Mouse (Mus musculus) liver, postnatal 0 days (tissue): ENCODE results near the gene Nxpe3. TPM values are rescaled to one million over a fixed set of nuclear protein-coding genes. Genes with fewer than 3 reads are reported as not detected.

Source experiments
- ATAC-seq: fragments of 200-750 bp; cut with Nextera tagmentation; 2 replicates; pipeline ENCODE4 v1.8.0; 2017; ENCODE audit warnings: mild to moderate bottlenecking, moderate library complexity
- DNase-seq: peaks from one replicate; pipeline ENCODE4 v3.0.0-alpha.2; 2016
- H3K27ac ChIP-seq: fragments of 300-500 bp; sonication (generic); 2 replicates; pipeline ENCODE4 v1.5.1; 2014; ENCODE audit warnings: antibody characterized with exemption, moderate library complexity, mild to moderate bottlenecking, low read depth
- H3K27me3 ChIP-seq: fragments of 300-500 bp; sonication (generic); 2 replicates; pipeline ENCODE4 v1.6.1; 2014; ENCODE audit warnings: low read length, control low read depth, mixed read lengths; ENCODE audit not compliant: insufficient read depth
- H3K36me3 ChIP-seq: fragments of 300-500 bp; sonication (generic); replicated peaks from 2 replicates; pipeline ENCODE4 v1.6.1; 2014; ENCODE audit warnings: mild to moderate bottlenecking, control low read depth, low read length, moderate library complexity, mixed read lengths; ENCODE audit not compliant: insufficient read depth
- H3K4me1 ChIP-seq: fragments of 300-500 bp; sonication (generic); 2 replicates; pipeline ENCODE4 v1.6.1; 2014; ENCODE audit warnings: antibody characterized with exemption, mild to moderate bottlenecking, control low read depth; ENCODE audit not compliant: insufficient read depth
- H3K4me2 ChIP-seq: fragments of 300-500 bp; sonication (generic); 2 replicates; pipeline ENCODE4 v1.6.1; 2014; ENCODE audit warnings: low read depth, mild to moderate bottlenecking, low read length, moderate library complexity, mixed read lengths
- H3K4me3 ChIP-seq: fragments of 300-500 bp; sonication (generic); 2 replicates; pipeline ENCODE4 v1.5.1; 2014; ENCODE audit warnings: low read depth, low read length
- H3K9ac ChIP-seq: fragments of 300-500 bp; sonication (generic); replicated peaks from 2 replicates; pipeline ENCODE4 v1.6.1; 2014; ENCODE audit warnings: mild to moderate bottlenecking, moderate library complexity
- H3K9me3 ChIP-seq: fragments of 300-500 bp; sonication (generic); 2 replicates; pipeline ENCODE4 v1.6.1; 2016; ENCODE audit warnings: mild to moderate bottlenecking, control low read depth, low read length, mixed read lengths
- CTCF ChIP-seq: sonication (generic); IDR thresholded peaks from 2 replicates; pipeline ENCODE4 v1.5.1; 2016; ENCODE audit warnings: antibody characterized with exemption, low read depth
- EP300 ChIP-seq: IDR thresholded peaks from 2 replicates; pipeline ENCODE4 v1.6.1; 2016; ENCODE audit warnings: antibody characterized with exemption, low read depth, mild to moderate bottlenecking
- whole genome bisulfite sequencing: fragments of 180-500 bp; shearing (Covaris S2); extraction: QIAGEN DNeasy Blood & Tissue Kit; methylation state at CpG from one replicate; pipeline ENCODE4 v1.1.7; 2014; ENCODE audit not compliant: insufficient replicate concordance; 5-methylcytosine and 5-hydroxymethylcytosine counted together
- polyA plus RNA-seq: library from polyadenylated mRNA; unstranded; fragments of >200 nt; fragmentation: Nextera tagmentation; extraction: Ambion mirVana; gene quantifications from 2 replicates; pipeline ENCODE4 v1.2.1, GENCODE M21; 2015

Nxpe3 gene
- polyA plus RNA-seq, 1 experiment from 2014 or later = 0.22 TPM

DNA sequence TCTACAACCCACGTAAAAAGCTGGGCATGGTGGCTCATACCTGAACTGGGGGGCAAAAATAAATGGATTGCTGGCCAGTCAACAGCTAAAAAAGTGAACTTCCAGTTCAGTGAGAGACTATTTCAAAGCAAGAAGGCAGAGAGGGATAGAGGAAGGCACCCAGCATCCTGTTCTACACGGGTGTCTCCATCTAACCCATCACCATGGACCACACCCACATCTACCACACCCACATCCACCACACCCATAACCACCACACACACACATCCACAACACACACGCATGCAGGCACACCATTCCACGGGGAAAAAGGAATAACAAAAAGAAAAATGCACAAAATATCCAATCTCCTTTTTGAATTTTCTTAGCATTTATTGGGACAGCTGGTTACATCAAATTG, 28.9 kb upstream of the Nxpe3 start:
- Histone ChIP-seq H3K27ac (no peak overlapping the region), H3K4me2 (no peak overlapping the region), H3K9ac (no peak overlapping the region), H3K4me1 (no peaks in the 10 kb centered on the region), H3K4me3 (no peak overlapping the region), H3K27me3 (no peaks in the 10 kb centered on the region), H3K9me3 (no peaks in the 10 kb centered on the region), H3K36me3 (no peaks in the 10 kb centered on the region; the same call in none of the 2 replicates)
- DNase-seq = no peak
- no peak for ATAC-seq
- TF ChIP-seq EP300 (no peak), CTCF (no peak)
- WGBS = 72% methylated on average over 4 of the region's 4 CpGs

DNA sequence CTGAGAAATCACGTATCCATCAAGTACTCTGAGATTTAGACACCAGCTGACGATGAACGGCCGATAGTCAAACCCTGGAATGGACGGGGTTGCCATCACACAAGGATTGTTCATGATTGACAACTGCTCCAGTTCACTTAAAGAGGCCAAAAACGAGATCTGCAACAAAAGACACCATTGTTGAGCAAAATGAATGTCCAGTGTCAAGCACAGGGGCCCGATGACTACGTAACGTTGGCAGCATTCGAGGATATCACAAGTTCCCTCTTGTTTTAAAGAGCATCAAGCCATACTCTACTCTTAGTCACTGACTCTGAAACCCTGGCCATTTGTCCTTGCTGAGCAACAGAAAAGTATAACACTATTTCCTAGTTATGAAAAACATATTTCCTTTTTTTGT, 27.0 kb upstream of the Nxpe3 start:
- Histone ChIP-seq H3K9me3 (no peaks in the 10 kb centered on the region), H3K4me3 (no peak overlapping the region), H3K9ac (no peak overlapping the region), H3K27me3 (no peaks in the 10 kb centered on the region), H3K4me1 (no peaks in the 10 kb centered on the region), H3K27ac (no peak overlapping the region), H3K36me3 (no peaks in the 10 kb centered on the region; the same call in none of the 2 replicates), H3K4me2 (no peak overlapping the region)
- ATAC-seq (no peak), DNase-seq (no peak)
- TF ChIP-seq CTCF = no peak
- TF ChIP-seq EP300 = no peak
- WGBS = 80% methylated on average over 10 of the region's 10 CpGs

DNA sequence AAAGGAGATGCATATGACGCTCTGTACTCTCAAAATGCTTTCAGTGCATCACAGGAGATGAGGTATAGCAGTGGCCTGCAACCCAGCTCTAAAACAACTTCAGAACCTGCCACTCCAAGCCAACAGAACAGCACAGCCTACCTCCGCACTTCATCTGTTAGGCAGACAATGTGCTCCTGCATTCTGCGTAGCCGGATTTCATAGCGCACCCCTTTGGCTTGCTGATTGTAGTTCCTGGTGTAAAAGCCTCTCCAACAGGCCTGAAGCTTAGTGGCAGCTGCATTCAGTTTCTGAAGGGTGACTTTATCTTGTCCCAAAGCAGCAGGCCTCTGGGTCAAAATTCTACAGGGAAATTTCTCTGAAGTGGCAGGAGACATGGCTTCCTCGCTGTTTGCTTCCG, 19.6 kb upstream of the Nxpe3 start:
- no peak overlapping the region for H3K4me3 ChIP-seq
- DNase-seq (no peak), ATAC-seq (no peak)
- no peak overlapping the region for H3K4me2 ChIP-seq
- peaks cover 2% of the 10 kb centered on the region; the same call in 1 of the 2 replicates for H3K36me3 ChIP-seq
- H3K9me3 ChIP-seq = no peaks in the 10 kb centered on the region
- H3K4me1 ChIP-seq = no peaks in the 10 kb centered on the region
- no peak overlapping the region for H3K27ac ChIP-seq
- H3K9ac ChIP-seq = no peak overlapping the region
- 95% methylated on average over 7 of the region's 7 CpGs for WGBS
- H3K27me3 ChIP-seq = no peaks in the 10 kb centered on the region
- TF ChIP-seq CTCF (no peak), EP300 (no peak)

DNA sequence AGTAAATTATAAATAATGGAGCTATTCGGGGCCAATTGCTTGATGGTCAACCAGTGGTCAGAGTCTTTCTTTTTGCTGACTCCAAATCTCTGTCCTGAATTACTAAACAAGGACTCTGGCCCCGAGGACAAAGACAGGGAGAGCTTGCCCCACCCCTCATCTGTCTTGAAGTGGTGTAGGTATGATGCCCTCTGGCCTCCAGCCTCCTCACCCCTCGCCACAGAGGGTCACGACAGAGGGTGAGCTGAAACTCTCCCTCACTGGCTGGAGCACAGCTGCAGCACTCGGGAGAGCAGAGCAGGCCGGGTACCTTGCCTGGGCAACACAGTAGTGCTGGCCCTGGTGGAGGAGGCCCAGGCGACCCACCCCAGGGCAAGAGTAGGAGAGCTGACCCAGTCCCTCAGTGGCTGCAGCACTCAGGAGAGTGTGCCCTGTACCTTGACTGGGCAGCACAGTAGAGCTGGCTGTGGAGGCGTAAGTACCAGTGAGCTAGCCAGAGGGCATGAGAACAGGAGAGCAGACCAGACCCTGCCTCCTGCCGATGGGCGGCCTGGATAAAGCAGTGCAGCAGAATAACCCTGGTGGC, 15.2 kb upstream of the Nxpe3 start:
- Histone ChIP-seq H3K36me3 (peaks cover 5% of the 10 kb centered on the region), H3K4me3 (no peak overlapping the region), H3K4me2 (no peak overlapping the region), H3K27me3 (no peaks in the 10 kb centered on the region), H3K9ac (no peak overlapping the region), H3K27ac (no peak overlapping the region), H3K9me3 (no peaks in the 10 kb centered on the region), H3K4me1 (no peaks in the 10 kb centered on the region)
- no peak for TF ChIP-seq CTCF
- 86% methylated on average over 10 of the region's 10 CpGs for WGBS
- DNase-seq (no peak), ATAC-seq (no peak)

DNA sequence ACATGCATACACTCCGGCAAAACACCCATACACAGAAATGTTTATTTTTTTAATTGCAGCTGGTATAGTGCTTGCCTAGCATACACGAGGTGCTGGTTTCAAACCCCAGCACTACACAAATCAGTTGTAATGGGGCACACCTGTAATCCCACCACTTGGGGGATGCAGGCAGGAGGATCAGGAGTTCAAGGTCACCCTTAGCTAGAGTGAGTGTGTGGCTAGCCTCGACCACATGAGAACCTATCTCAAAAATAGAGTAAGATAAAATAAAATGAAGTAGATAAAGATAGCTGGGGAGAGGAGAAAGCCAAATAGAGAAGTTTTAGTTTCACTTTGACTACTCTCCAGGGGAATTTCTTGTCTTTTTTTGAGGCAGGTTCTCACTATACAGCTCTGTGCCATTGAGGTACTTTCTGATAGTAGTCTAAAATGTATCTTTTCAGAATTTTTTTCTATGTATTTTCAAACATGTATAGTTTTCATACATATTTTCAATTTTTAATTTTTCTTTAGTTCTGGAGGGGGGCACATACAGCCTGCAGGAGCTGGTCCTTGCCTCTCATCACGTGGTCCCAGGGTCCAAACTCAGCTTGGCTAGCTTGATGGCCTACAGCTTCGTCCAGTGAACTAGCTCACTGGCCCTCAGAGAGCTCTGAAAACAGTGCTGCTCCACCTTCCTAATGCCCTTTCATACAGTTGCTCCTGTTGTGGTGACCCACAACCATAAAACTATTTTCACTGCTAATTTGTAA, 12.0 kb upstream of the Nxpe3 start:
- no peak for TF ChIP-seq EP300
- TF ChIP-seq CTCF = no peak
- H3K9ac ChIP-seq = no peak overlapping the region

DNA sequence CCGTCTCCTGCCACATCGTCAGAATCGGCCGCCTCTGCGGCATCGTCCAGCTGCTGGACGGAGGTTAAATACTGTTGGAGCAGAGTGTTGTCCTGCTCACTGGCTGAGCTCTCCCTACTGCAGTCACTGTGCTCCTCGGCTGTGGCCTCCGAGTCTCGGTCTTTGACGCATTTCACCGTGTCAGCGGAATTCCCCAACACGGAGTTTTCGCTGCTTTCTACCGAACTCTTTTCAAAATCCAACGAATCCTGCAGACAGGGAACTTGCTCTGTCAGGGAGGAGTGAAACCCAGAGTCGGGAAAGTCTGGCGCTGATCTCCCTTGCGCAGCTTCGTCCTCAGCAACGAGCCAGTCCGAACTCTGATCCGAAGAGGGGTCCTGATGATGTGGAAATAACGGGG, 10.3 kb upstream of the Nxpe3 start:
- no peaks in the 10 kb centered on the region for H3K9me3 ChIP-seq
- no peak for DNase-seq
- H3K4me2 ChIP-seq = no peak overlapping the region
- H3K9ac ChIP-seq = no peak overlapping the region
- no peaks in the 10 kb centered on the region for H3K27me3 ChIP-seq
- H3K4me1 ChIP-seq = no peaks in the 10 kb centered on the region
- TF ChIP-seq EP300 = no peak
- no peak for TF ChIP-seq CTCF
- peaks cover 8% of the 10 kb centered on the region; the same call in 1 of the 2 replicates for H3K36me3 ChIP-seq
- 93% methylated on average over 25 of the region's 25 CpGs for WGBS
- no peak for ATAC-seq
- H3K4me3 ChIP-seq = no peak overlapping the region
- no peak overlapping the region for H3K27ac ChIP-seq

More for the DNA sequence above, 12.0 kb upstream of the Nxpe3 start:
- no peak for ATAC-seq
- H3K36me3 ChIP-seq = peaks cover 10% of the 10 kb centered on the region
- H3K27ac ChIP-seq = no peak overlapping the region
- H3K9me3 ChIP-seq = no peaks in the 10 kb centered on the region
- DNase-seq = no peak
- WGBS = 72% methylated on average over 5 of the region's 5 CpGs
- no peak overlapping the region for H3K4me3 ChIP-seq
- no peak overlapping the region for H3K4me2 ChIP-seq
- H3K4me1 ChIP-seq = no peaks in the 10 kb centered on the region
- H3K27me3 ChIP-seq = no peaks in the 10 kb centered on the region
